Mouse (Mus musculus) kidney, adult 2 months (tissue): Measurements from ENCODE around the gene Dhh.

Source experiments
- CTCF ChIP-seq: fragments of 200-500 bp; conservative IDR thresholded peaks from 2 replicates; pipeline ENCODE4 v1.5.1; 2011; ENCODE audit warnings: low read depth, mild to moderate bottlenecking, control low read depth, low read length, moderate library complexity, mixed read lengths; ENCODE audit not compliant: insufficient read depth, insufficient read length
- POLR2A ChIP-seq: fragments of 200-500 bp; IDR thresholded peaks from one replicate; pipeline ENCODE4 v1.6.1; 2011; ENCODE audit warnings: low read depth, low read length, control low read depth

DNA sequence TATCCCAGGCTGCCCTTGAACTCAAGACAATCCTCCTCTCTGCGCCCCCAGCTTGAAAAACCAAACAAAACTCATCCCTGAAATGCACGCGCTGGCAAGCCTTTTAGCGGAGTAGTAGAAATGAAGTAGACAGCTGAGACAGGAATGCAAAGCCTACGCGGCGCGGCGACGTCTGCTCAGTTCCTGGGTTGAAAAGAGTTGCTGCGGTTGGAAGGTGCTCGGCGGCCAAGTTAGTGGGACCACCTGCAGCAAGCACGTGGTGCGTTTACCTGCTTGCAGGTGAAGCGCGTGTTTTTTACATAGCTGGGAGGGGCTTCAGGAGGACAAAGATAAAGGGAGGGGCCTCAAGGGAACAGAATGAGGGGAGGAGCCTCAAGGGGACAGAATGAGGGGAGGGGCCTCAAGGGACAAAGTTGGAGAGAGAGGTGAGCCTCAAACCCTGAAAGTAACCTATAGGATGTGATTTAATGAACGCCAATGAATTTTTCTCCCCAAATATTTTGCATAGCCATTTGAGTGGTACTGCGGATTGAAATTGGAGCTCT lies 7.1 kb downstream of the Dhh start:
- no peak for TF ChIP-seq POLR2A
- no peak for TF ChIP-seq CTCF
